Mouse (Mus musculus): ENCODE measurements around the gene Pacsin3. TPM values are rescaled to one million over a fixed set of nuclear protein-coding genes. Genes with fewer than 3 reads are reported as not detected.
"Not testable (repeated sequence)": the region's sequence is repeated elsewhere in the genome, so short reads cannot be mapped to it uniquely, and the experiment has no call there.

Pacsin3 gene
- 20.0 and 21.8 TPM in 2 replicates for polyA plus RNA-seq (2015; fragmentation: Nextera tagmentation; extraction: Ambion mirVana)

DNA sequence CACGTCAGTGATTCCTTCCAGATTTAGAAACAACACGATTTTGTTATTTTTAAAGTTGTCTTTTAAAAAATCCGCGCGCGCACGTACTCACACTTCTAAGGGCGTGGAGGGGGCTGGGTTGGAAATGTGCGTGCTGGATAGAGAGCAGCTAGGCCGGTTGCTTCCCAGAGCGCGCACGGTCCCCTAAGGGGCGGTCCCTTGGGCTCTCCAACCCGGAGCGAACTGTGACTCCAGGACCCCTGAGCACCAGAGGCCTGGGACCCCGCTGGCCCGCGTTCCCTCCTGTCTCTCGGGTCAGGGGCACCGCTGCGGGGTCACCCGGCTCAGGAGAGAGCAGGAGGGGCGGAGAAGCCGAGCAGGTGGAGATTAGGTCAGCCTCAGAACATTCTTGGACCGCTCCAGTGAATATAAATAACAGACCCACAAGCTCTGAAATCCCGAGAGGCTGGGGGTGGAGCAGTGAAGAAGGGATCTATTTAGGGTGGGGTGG, at the start of gene Pacsin3:
TSS of gene Pacsin3 (plus strand) at position 294 of the 490 bp plus-strand sequence.
- peak within 1 kb of the TSS; percentile 98 for H3K4me2 ChIP-seq
- peak within 1 kb of the TSS; percentile 53 for H3K4me3 ChIP-seq (replicated peaks)
- WGBS: 2% methylated on average over 27 of the region's 27 CpGs
- peaks cover 44% of the 10 kb centered on the region for H3K27me3 ChIP-seq (replicated peaks)
- no peaks in the 10 kb centered on the region for H3K36me3 ChIP-seq
- peaks cover 39% of the 10 kb centered on the region for H3K4me1 ChIP-seq
- H3K9me3 ChIP-seq (replicated peaks): no peaks in the 10 kb centered on the region
- H3K9ac ChIP-seq (replicated peaks): peak within 1 kb of the TSS; percentile 48
- ATAC-seq (ENCODE audit: low FRiP score): no peak
- peak within 1 kb of the TSS; percentile 70 for H3K27ac ChIP-seq (replicated peaks)

- Histone ChIP-seq H3K4me2 (no peak overlapping the region), H3K4me1 (peaks cover 32% of the 10 kb centered on the region), H3K4me3 (replicated peaks) (no peak overlapping the region), H3K27ac (replicated peaks) (no peak overlapping the region), H3K36me3 (peaks cover 53% of the 10 kb centered on the region), H3K27me3 (replicated peaks) (no peaks in the 10 kb centered on the region), H3K9me3 (replicated peaks) (no peaks in the 10 kb centered on the region), H3K9ac (replicated peaks) (no peak overlapping the region)
- 92% methylated on average over 9 of the region's 9 CpGs for WGBS
- no peak for ATAC-seq (ENCODE audit: low FRiP score)
Measured at GRCm38 (mm10) chr2:91206254-91206775, 49.4 kb upstream of the Pacsin3 start.

- no peak for ATAC-seq (ENCODE audit: low FRiP score)
- Histone ChIP-seq H3K36me3 (peaks cover 79% of the 10 kb centered on the region), H3K27ac (replicated peaks) (no peak overlapping the region), H3K27me3 (replicated peaks) (no peaks in the 10 kb centered on the region), H3K4me2 (no peak overlapping the region), H3K9ac (replicated peaks) (no peak overlapping the region), H3K9me3 (replicated peaks) (no peaks in the 10 kb centered on the region), H3K4me1 (0 out of 2 replicates have a peak, but pooled peaks cover 4% of the 10 kb centered on the region), H3K4me3 (replicated peaks) (no peak overlapping the region)
Measured at GRCm38 (mm10) chr2:91213311-91213710, 42.4 kb upstream of the Pacsin3 start.

- no peak for ATAC-seq (ENCODE audit: low FRiP score)
Measured at GRCm38 (mm10) chr2:91217032-91217431, 38.7 kb upstream of the Pacsin3 start.

DNA sequence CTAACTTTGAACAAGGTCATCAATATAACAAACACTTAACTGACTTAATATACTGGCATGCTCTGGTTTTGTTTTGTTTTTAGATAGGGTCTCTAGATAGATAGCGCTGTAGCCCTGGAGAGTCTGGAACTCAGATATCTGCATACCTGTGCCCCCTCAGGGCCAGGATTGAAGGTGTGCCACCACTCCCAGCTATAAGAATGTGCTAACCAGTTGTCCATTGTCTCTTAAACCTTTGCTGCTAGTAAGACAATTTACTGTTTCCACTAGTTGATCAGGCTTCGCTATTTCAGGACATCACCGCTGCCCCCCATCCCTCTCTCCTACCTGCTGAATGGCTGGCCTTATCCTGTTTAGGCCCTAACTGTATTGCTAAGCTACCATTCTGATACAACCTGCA, 35.3 kb upstream of the Pacsin3 start:
- WGBS: 93% methylated on average over 3 of the region's 3 CpGs
- Histone ChIP-seq H3K27me3 (replicated peaks) (no peaks in the 10 kb centered on the region), H3K4me3 (replicated peaks) (no peak overlapping the region), H3K4me1 (0 out of 2 replicates have a peak, but pooled peaks cover 4% of the 10 kb centered on the region), H3K36me3 (peaks cover 20% of the 10 kb centered on the region; the same call in 1 of the 2 replicates), H3K9ac (replicated peaks) (no peak overlapping the region), H3K9me3 (replicated peaks) (no peaks in the 10 kb centered on the region), H3K27ac (replicated peaks) (no peak overlapping the region), H3K4me2 (no peak overlapping the region)
- ATAC-seq (ENCODE audit: low FRiP score): no peak

More at GRCm38 (mm10) chr2:91217032-91217431, 38.7 kb upstream of the Pacsin3 start:
- Histone ChIP-seq H3K9ac (replicated peaks) (no peak overlapping the region), H3K4me2 (no peak overlapping the region), H3K4me1 (0 out of 2 replicates have a peak, but pooled peaks cover 4% of the 10 kb centered on the region), H3K27ac (replicated peaks) (peak overlapping the region; percentile 41; the same call in 1 of the 2 replicates), H3K27me3 (replicated peaks) (no peaks in the 10 kb centered on the region), H3K9me3 (replicated peaks) (no peaks in the 10 kb centered on the region), H3K4me3 (replicated peaks) (no peak overlapping the region), H3K36me3 (peaks cover 49% of the 10 kb centered on the region)
- 68% methylated on average over 4 of the region's 4 CpGs for WGBS

DNA sequence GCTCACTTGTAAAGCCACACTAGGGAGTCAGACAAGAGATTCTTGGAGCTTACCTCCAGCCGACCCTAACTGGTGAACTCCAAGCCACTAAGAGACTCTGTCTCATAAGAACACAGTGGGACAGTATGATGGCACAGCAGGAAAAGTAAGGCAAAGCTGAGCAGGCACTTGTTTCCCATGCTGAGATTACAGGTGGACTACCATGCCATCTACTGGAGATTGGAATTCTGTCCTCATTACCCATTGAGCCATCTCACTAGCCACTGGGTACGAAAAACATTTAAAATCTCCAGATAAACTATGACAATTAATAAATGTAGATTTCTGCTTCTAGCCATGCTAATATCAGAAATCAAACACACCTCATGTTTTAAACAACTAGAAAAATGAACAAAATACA, 32.1 kb upstream of the Pacsin3 start:
- WGBS: 90% methylated on average over 2 of the region's 2 CpGs
- H3K4me3 ChIP-seq (replicated peaks): no peak overlapping the region

GRCm38 (mm10) chr2:91229735-91230134, 26.0 kb upstream of the Pacsin3 start:
- no peak for ATAC-seq (ENCODE audit: low FRiP score)
- Histone ChIP-seq H3K36me3 (peaks cover 12% of the 10 kb centered on the region; the same call in 1 of the 2 replicates), H3K9me3 (replicated peaks) (no peaks in the 10 kb centered on the region), H3K27me3 (replicated peaks) (no peaks in the 10 kb centered on the region), H3K4me1 (no peaks in the 10 kb centered on the region), H3K4me2 (no peak overlapping the region), H3K27ac (replicated peaks) (no peak overlapping the region), H3K9ac (replicated peaks) (no peak overlapping the region), H3K4me3 (replicated peaks) (no peak overlapping the region)
- 83% methylated on average over 2 of the region's 2 CpGs for WGBS

More for the DNA sequence above, 32.1 kb upstream of the Pacsin3 start:
- Histone ChIP-seq H3K36me3 (0 out of 2 replicates have a peak, but pooled peaks cover 4% of the 10 kb centered on the region), H3K4me1 (no peaks in the 10 kb centered on the region), H3K27me3 (replicated peaks) (no peaks in the 10 kb centered on the region), H3K9me3 (replicated peaks) (no peaks in the 10 kb centered on the region), H3K27ac (replicated peaks) (no peak overlapping the region), H3K4me2 (no peak overlapping the region), H3K9ac (replicated peaks) (no peak overlapping the region)
- ATAC-seq (ENCODE audit: low FRiP score): no peak

- Histone ChIP-seq H3K4me1 (peaks cover 7% of the 10 kb centered on the region), H3K27ac (replicated peaks) (peak within 1 kb of the TSS; percentile 93), H3K27me3 (replicated peaks) (no peaks in the 10 kb centered on the region), H3K4me3 (replicated peaks) (peak within 1 kb of the TSS; percentile 61), H3K9me3 (replicated peaks) (no peaks in the 10 kb centered on the region), H3K36me3 (peaks cover 10% of the 10 kb centered on the region; the same call in 1 of the 2 replicates), H3K9ac (replicated peaks) (peak within 1 kb of the TSS; percentile 64), H3K4me2 (peak within 1 kb of the TSS; percentile 88)
- peak; percentile 98 for ATAC-seq (ENCODE audit: low FRiP score)
- under 1% methylated on average over 47 of the region's 48 CpGs for WGBS
Measured at GRCm38 (mm10) chr2:91236601-91237510, 18.9 kb upstream of the Pacsin3 start, which contains the start of gene Ddb2. Ddb2 (minus strand) TSS chr2:91236982.

GRCm38 (mm10) chr2:91237511-91238080, 18.2 kb upstream of the Pacsin3 start:
- H3K9ac ChIP-seq (replicated peaks); H3K4me1 ChIP-seq; H3K9me3 ChIP-seq (replicated peaks); H3K36me3 ChIP-seq; H3K27me3 ChIP-seq (replicated peaks): not testable (repeated sequence)
- 18% methylated on average over 4 of the region's 4 CpGs for WGBS
- Histone ChIP-seq H3K4me3 (replicated peaks) (peak overlapping the region; percentile 61), H3K27ac (replicated peaks) (peak overlapping the region; percentile 93), H3K4me2 (peak overlapping the region; percentile 88)
- ATAC-seq (ENCODE audit: low FRiP score): peak; percentile 73

- 58% methylated on average over 5 of the region's 5 CpGs for WGBS
- Histone ChIP-seq H3K4me2 (no peak overlapping the region), H3K9me3 (replicated peaks) (no peaks in the 10 kb centered on the region), H3K9ac (replicated peaks) (no peak overlapping the region), H3K4me3 (replicated peaks) (no peak overlapping the region), H3K4me1 (no peaks in the 10 kb centered on the region), H3K36me3 (no peaks in the 10 kb centered on the region), H3K27ac (replicated peaks) (no peak overlapping the region), H3K27me3 (replicated peaks) (no peaks in the 10 kb centered on the region)
- no peak for ATAC-seq (ENCODE audit: low FRiP score)
Measured at GRCm38 (mm10) chr2:91242547-91242946, 13.2 kb upstream of the Pacsin3 start.

DNA sequence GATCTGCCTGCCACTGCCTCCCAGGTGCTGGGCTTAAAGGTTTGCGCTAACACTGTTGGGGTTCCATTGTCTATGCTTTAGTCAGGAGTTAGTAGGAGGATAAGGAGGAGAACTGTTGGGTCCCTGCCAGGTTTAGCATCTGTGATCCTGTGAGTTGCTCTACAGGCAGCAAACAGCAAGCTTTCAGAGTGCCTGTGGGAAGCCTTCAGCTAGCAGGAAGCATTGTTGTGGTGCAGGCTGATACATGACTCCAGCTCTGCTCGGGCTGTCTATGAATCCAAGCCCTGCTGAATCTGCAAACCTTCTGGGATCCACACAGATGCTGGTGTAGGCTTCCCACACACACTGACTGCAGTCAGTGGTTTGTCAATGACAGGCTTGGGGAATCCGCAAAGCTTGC, 12.3 kb upstream of the Pacsin3 start:
- Histone ChIP-seq H3K36me3 (no peaks in the 10 kb centered on the region), H3K27ac (replicated peaks) (no peak overlapping the region), H3K27me3 (replicated peaks) (no peaks in the 10 kb centered on the region), H3K9ac (replicated peaks) (no peak overlapping the region), H3K4me3 (replicated peaks) (no peak overlapping the region), H3K4me1 (no peaks in the 10 kb centered on the region), H3K4me2 (no peak overlapping the region), H3K9me3 (replicated peaks) (no peaks in the 10 kb centered on the region)
- WGBS: 45% methylated on average over 3 of the region's 3 CpGs
- no peak for ATAC-seq (ENCODE audit: low FRiP score)

Measured in neural tube, embryonic 15.5 days (tissue).